Mouse (Mus musculus): ENCODE measurements around the gene Ensa. TPM values are rescaled to one million over a fixed set of nuclear protein-coding genes. Genes with fewer than 3 reads are reported as not detected.
A peak's percentile ranks its signal among the peaks of the same experiment; 100 is the strongest.

Gene Ensa
- polyA plus RNA-seq, 1 experiment = 51.4 TPM

- peak overlapping the region; percentile 95 for H3K27ac ChIP-seq (replicated peaks; ENCODE audit: low read depth, low read length)
- no peak overlapping the region for H3K4me3 ChIP-seq (ENCODE audit: insufficient read depth, low read depth, low read length)
- peaks cover 38% of the 10 kb centered on the region for H3K4me1 ChIP-seq (ENCODE audit: control insufficient read depth, insufficient read depth, insufficient read length, low read length)
Observed at GRCm38 (mm10) chr3:95676745-95677419, 52.1 kb downstream of the Ensa start.

GRCm38 (mm10) chr3:95677420-95678090 is 52.8 kb downstream of the Ensa start:
- Histone ChIP-seq H3K4me3 (ENCODE audit: insufficient read depth, low read depth, low read length) (no peak overlapping the region), H3K27ac (replicated peaks; ENCODE audit: low read depth, low read length) (no peak overlapping the region), H3K4me1 (ENCODE audit: control insufficient read depth, insufficient read depth, insufficient read length, low read length) (peaks cover 32% of the 10 kb centered on the region)

- H3K27ac ChIP-seq (replicated peaks; ENCODE audit: low read depth, low read length) = no peak overlapping the region
- peaks cover 17% of the 10 kb centered on the region for H3K4me1 ChIP-seq (ENCODE audit: control insufficient read depth, insufficient read depth, insufficient read length, low read length)
Observed at GRCm38 (mm10) chr3:95679551-95679950, 54.8 kb downstream of the Ensa start.

GRCm38 (mm10) chr3:95680673-95681072 is 55.9 kb downstream of the Ensa start:
- peaks cover 12% of the 10 kb centered on the region for H3K4me1 ChIP-seq (ENCODE audit: control insufficient read depth, insufficient read depth, insufficient read length, low read length)
- H3K27ac ChIP-seq (replicated peaks; ENCODE audit: low read depth, low read length) = no peak overlapping the region
- H3K4me3 ChIP-seq (ENCODE audit: insufficient read depth, low read depth, low read length) = no peak overlapping the region

More at GRCm38 (mm10) chr3:95679551-95679950, 54.8 kb downstream of the Ensa start:
- H3K4me3 ChIP-seq (ENCODE audit: insufficient read depth, low read depth, low read length) = no peak overlapping the region

- H3K4me3 ChIP-seq (ENCODE audit: insufficient read depth, low read depth, low read length) = no peak overlapping the region
- H3K27ac ChIP-seq (replicated peaks; ENCODE audit: low read depth, low read length) = no peak overlapping the region
- peaks cover 7% of the 10 kb centered on the region for H3K4me1 ChIP-seq (ENCODE audit: control insufficient read depth, insufficient read depth, insufficient read length, low read length)
Observed at GRCm38 (mm10) chr3:95681365-95681764, 56.6 kb downstream of the Ensa start.

Other genes starting within 250 kb of the Ensa start
- not detected in 2 replicates for gene 4930558C23Rik, start 222.2 kb upstream of the Ensa start, polyA plus RNA-seq (2012; ENCODE audit: insufficient read depth, insufficient read length, missing spikeins)
- 17.2 and 18.4 TPM in 2 replicates for gene Arnt, start 190.6 kb upstream of the Ensa start, polyA plus RNA-seq (2012; ENCODE audit: insufficient read depth, insufficient read length, missing spikeins)
- 7.5 and 12.3 TPM in 2 replicates for gene Ctsk, start 125.7 kb upstream of the Ensa start, polyA plus RNA-seq (2012; ENCODE audit: insufficient read depth, insufficient read length, missing spikeins)
- gene Ctss, start 98.2 kb upstream of the Ensa start, polyA plus RNA-seq (2012; ENCODE audit: insufficient read depth, insufficient read length, missing spikeins) = 21.0 and 22.4 TPM in 2 replicates
- gene Hormad1, start 65.3 kb upstream of the Ensa start, polyA plus RNA-seq (2012; ENCODE audit: insufficient read depth, insufficient read length, missing spikeins) = not detected in 2 replicates
- gene Golph3l, start 36.1 kb upstream of the Ensa start, polyA plus RNA-seq (2012; ENCODE audit: insufficient read depth, insufficient read length, missing spikeins) = 20.1 and 20.4 TPM in 2 replicates
- gene Mcl1, start 33.8 kb downstream of the Ensa start, polyA plus RNA-seq (2012; ENCODE audit: insufficient read depth, insufficient read length, missing spikeins) = 56.1 and 61.6 TPM in 2 replicates
- 2.5 and 6.6 TPM in 2 replicates for gene Adamtsl4, start 62.9 kb downstream of the Ensa start, polyA plus RNA-seq (2012; ENCODE audit: insufficient read depth, insufficient read length, missing spikeins)
- 41.5 and 48.8 TPM in 2 replicates for gene Ecm1, start 114.6 kb downstream of the Ensa start, polyA plus RNA-seq (2012; ENCODE audit: insufficient read depth, insufficient read length, missing spikeins)
- gene Tars2, start 135.2 kb downstream of the Ensa start, polyA plus RNA-seq (2012; ENCODE audit: insufficient read depth, insufficient read length, missing spikeins) = 32.1 and 47.7 TPM in 2 replicates
- 11.3 and 12.5 TPM in 2 replicates for gene Rprd2, start 193.9 kb downstream of the Ensa start, polyA plus RNA-seq (2012; ENCODE audit: insufficient read depth, insufficient read length, missing spikeins)
- 14.2 and 30.0 TPM in 2 replicates for gene Prpf3, start 230.9 kb downstream of the Ensa start, polyA plus RNA-seq (2012; ENCODE audit: insufficient read depth, insufficient read length, missing spikeins)
- 576 and 634 TPM in 2 replicates for gene Mrps21, start 246.5 kb downstream of the Ensa start, polyA plus RNA-seq (2012; ENCODE audit: insufficient read depth, insufficient read length, missing spikeins)

Data from brown adipose tissue, adult 24 weeks (tissue).